Mouse (Mus musculus) neural tube, embryonic 12.5 days (tissue): ENCODE results near the gene Gm17604. TPM values are rescaled to one million over a fixed set of nuclear protein-coding genes. Genes with fewer than 3 reads are reported as not detected.

ENCODE experiments used
- ATAC-seq: fragments of 200-750 bp; cut with Nextera tagmentation; 2 replicates; pipeline ENCODE4 v1.8.0; 2017; ENCODE audit warnings: low read depth, mild to moderate bottlenecking, moderate TSS enrichment, moderate library complexity; ENCODE audit not compliant: low FRiP score
- H3K27ac ChIP-seq: fragments of 300-500 bp; sonication (generic); 2 replicates; pipeline ENCODE4 v1.5.1; 2016
- H3K27me3 ChIP-seq: fragments of 300-500 bp; sonication (generic); replicated peaks from 2 replicates; pipeline ENCODE4 v1.6.1; 2016; ENCODE audit warnings: mild to moderate bottlenecking
- H3K36me3 ChIP-seq: fragments of 300-500 bp; sonication (generic); 2 replicates; pipeline ENCODE4 v1.6.1; 2016; ENCODE audit warnings: mild to moderate bottlenecking
- H3K4me1 ChIP-seq: fragments of 300-500 bp; sonication (generic); 2 replicates; pipeline ENCODE4 v1.6.1; 2016
- H3K4me2 ChIP-seq: fragments of 300-500 bp; sonication (generic); replicated peaks from 2 replicates; pipeline ENCODE4 v1.6.1; 2016; ENCODE audit warnings: mild to moderate bottlenecking
- H3K4me3 ChIP-seq: fragments of 300-500 bp; sonication (generic); 2 replicates; pipeline ENCODE4 v1.5.1; 2016
- H3K9ac ChIP-seq: fragments of 300-500 bp; sonication (generic); 2 replicates; pipeline ENCODE4 v1.6.1; 2016; ENCODE audit warnings: mild to moderate bottlenecking
- H3K9me3 ChIP-seq: fragments of 300-500 bp; sonication (generic); 2 replicates; pipeline ENCODE4 v1.6.1; 2016; ENCODE audit warnings: mild to moderate bottlenecking
- WGBS: fragments of 180-500 bp; shearing (Covaris S2); methylation state at CpG from one replicate; pipeline ENCODE4 v1.1.7; 2016; 5-methylcytosine and 5-hydroxymethylcytosine counted together
- polyA plus RNA-seq: library from polyadenylated mRNA; unstranded; fragments of >200 nt; fragmentation: Nextera tagmentation; extraction: Ambion mirVana; gene quantifications from 2 replicates; pipeline ENCODE4 v1.2.1, GENCODE M21; 2016

Gene Gm17604
- polyA plus RNA-seq = not detected in 2 replicates

DNA sequence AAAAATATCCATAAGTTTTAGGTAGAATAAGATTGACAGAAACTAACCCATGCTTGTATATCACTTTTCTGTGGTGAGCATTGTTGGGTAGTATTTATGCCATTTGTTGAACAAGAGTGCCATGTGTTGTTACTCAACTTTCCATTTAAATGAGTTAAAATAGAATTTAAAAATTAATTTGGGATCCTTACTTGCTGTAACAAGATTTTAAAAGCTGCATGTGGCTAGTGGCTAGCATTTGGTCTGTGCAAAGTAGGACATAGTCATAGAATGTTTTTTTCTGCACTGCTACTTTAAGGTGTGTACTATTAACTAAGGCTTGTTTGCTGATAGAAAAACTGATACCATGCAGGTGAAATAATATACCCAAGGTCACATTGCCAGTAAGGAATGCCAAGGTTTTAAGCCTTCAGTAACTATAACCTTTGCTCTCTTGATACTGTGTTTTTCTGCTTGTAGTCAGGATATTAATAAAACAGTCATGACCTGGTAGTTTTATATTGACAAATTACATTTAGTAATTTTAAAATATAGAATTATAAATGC, at the start of gene Gm17604:
Gene Gm17604 (minus strand): TSS at position 51 of the 546 bp plus-strand sequence.
- Histone ChIP-seq H3K9ac (no peak within 1 kb of the TSS), H3K27me3 (no peaks in the 10 kb centered on the region), H3K36me3 (no peaks in the 10 kb centered on the region), H3K4me2 (no peak within 1 kb of the TSS), H3K4me3 (no peak within 1 kb of the TSS), H3K4me1 (no peaks in the 10 kb centered on the region), H3K27ac (no peak within 1 kb of the TSS), H3K9me3 (no peaks in the 10 kb centered on the region)
- ATAC-seq = no peak

DNA sequence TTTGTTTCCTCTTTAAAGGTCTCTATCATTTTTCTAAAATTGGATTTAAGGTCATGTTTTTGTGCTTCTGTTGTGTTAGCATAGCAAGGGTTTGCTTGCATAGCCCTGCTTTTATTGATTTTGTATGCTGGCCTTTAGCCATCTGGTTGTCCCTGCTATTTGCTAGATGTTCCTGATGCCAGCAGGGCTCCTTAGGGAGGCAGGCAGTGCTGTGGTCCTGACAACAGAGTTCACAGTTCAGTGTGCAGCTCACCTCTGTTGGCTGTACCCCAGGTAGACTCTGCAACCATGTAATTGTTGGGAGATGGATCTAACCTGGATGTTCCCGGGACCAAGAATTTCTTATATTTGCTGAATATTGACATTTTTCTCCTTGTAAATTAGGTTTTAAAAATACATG, 45.3 kb upstream of the Gm17604 start:
- no peaks in the 10 kb centered on the region for H3K27me3 ChIP-seq
- no peak overlapping the region for H3K4me3 ChIP-seq
- H3K36me3 ChIP-seq = no peaks in the 10 kb centered on the region
- H3K9me3 ChIP-seq = no peaks in the 10 kb centered on the region
- WGBS = 92% methylated on average over 1 of the region's 1 CpGs
- no peak overlapping the region for H3K9ac ChIP-seq
- H3K27ac ChIP-seq = no peak overlapping the region
- H3K4me1 ChIP-seq = no peaks in the 10 kb centered on the region
- no peak overlapping the region for H3K4me2 ChIP-seq
- ATAC-seq = no peak

DNA sequence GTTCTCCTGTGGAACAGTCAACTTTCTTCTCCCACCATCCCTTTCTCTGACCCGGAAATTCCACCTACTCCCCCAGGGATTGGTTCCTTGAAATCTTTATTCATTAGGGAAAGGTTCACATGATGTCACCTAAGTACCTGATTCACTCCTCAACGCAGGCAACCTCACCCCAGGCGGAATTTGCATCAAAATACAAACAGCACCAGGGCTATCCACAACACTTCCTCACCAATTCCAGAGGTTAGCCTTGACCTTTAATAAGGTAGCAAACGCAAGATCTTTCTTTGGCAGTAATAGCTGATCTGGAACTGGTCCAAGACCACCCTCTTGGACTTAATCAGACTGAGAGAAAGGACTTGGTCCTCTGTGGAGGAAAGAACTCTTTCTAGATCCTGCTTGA, 1.5 kb downstream of the Gm17604 start:
- H3K9ac ChIP-seq = no peak overlapping the region
- no peaks in the 10 kb centered on the region for H3K27me3 ChIP-seq
- no peak overlapping the region for H3K27ac ChIP-seq
- no peaks in the 10 kb centered on the region for H3K36me3 ChIP-seq
- H3K9me3 ChIP-seq = no peaks in the 10 kb centered on the region
- H3K4me2 ChIP-seq = no peak overlapping the region
- WGBS = 43% methylated on average over 4 of the region's 4 CpGs
- H3K4me3 ChIP-seq = no peak overlapping the region
- ATAC-seq = no peak
- no peaks in the 10 kb centered on the region for H3K4me1 ChIP-seq

DNA sequence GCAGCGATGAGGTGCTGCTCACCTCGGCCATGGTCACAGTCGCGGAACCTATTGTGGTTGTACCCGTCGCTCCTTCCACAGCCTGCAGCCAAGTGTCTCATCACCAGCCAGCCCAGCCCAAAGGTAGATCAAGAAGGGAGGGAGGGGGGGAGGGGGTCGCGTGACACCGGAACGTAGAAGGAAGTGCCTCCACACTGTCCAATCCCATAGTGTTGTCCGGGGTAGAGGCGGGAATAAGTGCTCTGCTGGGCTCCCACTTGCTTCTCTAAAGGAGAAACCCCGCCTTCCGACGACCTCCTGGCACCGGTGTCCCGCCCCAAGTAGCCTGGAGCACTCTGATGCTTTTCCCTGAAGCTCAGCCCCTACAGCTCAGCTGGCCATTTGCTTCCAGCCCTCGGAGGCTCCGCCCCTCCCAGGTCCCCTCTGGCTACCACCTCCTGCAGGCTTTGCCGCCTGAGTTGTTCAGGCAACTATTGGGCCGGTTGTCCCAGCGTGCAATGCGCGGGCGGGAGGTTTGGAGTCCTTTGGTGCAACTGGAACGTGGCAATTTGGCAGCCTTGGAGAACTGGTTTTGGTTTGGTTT, 24.3 kb downstream of the Gm17604 start, which contains the start of the genes Mospd2 and Fancb:
Gene Mospd2 (minus strand): TSS at position 183 of the 583 bp plus-strand sequence.
Gene Fancb (plus strand): TSS at position 400 of the 583 bp plus-strand sequence.
- Histone ChIP-seq H3K9ac (peak within 1 kb of the TSS; percentile 47; the same call in 1 of the 2 replicates), H3K36me3 (no peaks in the 10 kb centered on the region), H3K27me3 (no peaks in the 10 kb centered on the region), H3K4me2 (peak within 1 kb of the TSS; percentile 56), H3K4me1 (0 out of 2 replicates have a peak, but pooled peaks cover 4% of the 10 kb centered on the region), H3K9me3 (no peaks in the 10 kb centered on the region), H3K4me3 (peak within 1 kb of the TSS; percentile 52), H3K27ac (no peak within 1 kb of the TSS)
- ATAC-seq = peak; percentile 100
- WGBS = 11% methylated on average over 25 of the region's 26 CpGs

DNA sequence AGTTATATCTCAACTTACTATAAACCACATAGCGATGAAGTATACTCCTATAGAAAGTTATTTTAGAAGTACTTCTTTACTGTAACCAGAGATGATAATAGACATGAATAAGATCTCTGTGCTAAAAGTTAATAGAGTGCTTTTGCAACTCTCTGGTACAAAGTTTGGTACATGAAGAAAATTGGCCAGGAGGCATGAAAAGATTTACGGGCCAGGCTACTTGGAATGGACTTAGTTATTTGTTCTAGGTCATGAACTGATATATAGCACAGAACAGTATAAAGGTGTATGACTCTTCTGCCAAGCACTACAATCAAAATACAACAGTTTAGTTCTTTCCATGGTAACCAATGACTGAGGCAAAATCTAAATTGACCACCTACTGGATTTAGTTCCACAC, 25.8 kb downstream of the Gm17604 start:
- Histone ChIP-seq H3K4me2 (peak overlapping the region; percentile 56), H3K27me3 (no peaks in the 10 kb centered on the region), H3K4me1 (0 out of 2 replicates have a peak, but pooled peaks cover 4% of the 10 kb centered on the region), H3K4me3 (no peak overlapping the region), H3K9ac (no peak overlapping the region), H3K27ac (no peak overlapping the region), H3K36me3 (no peaks in the 10 kb centered on the region), H3K9me3 (no peaks in the 10 kb centered on the region)
- no peak for ATAC-seq
- 96% methylated on average over 2 of the region's 2 CpGs for WGBS

DNA sequence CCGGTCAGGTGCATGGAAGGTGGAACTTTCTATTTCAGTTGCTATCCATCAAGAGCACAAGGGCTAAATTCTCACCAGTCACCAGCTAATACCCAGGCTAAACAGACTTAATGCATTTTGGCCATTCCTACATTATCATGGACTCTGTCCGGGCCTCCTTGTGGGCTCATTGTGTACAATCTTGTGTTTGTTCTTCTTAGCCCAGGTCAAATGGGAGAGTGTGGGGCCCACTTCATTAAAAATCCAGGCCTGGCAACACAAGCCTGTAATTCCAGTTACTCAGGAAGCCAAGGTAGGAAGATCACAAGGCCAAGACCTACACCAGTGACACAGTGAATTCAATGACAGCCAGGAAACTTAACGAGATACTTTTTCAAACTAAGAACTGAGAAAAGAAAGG, 33.4 kb downstream of the Gm17604 start:
- Histone ChIP-seq H3K27ac (no peak overlapping the region), H3K9me3 (no peaks in the 10 kb centered on the region), H3K36me3 (no peaks in the 10 kb centered on the region), H3K27me3 (no peaks in the 10 kb centered on the region), H3K9ac (no peak overlapping the region), H3K4me1 (no peaks in the 10 kb centered on the region), H3K4me3 (no peak overlapping the region), H3K4me2 (no peak overlapping the region)
- ATAC-seq = no peak
- 85% methylated on average over 3 of the region's 3 CpGs for WGBS

DNA sequence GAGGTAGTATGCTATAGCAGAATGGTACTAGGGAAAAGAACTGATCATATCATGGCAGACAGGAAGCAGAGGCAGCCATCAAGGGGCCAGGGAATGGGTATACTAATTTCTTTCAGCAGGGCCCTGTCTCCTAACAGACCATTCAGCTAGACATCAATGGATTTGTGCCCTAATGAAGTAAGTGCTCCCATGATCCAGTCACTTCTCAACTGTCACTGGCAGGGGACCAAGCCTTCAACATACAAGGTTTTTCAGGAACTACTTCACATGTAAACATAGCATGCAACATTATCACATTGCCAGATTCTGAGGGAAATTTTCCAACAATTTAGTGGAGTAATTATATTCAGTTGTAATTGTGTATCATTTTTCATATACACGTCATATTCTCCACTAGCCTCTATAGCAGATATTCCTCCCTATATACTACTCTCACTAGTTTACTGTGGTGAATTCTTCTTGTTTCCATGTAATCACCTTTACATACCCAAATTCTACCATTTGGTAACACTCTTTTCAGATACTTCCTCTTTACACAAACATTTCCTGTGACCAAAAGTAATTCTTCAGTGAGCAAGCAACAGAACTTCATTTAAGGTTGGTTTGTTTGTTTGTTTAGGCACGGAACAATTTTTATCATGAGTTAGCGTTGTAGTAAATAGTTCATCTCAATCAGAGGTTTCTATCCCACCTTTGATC, 38.7 kb downstream of the Gm17604 start:
- Histone ChIP-seq H3K4me1 (no peaks in the 10 kb centered on the region), H3K9me3 (no peaks in the 10 kb centered on the region), H3K27me3 (no peaks in the 10 kb centered on the region), H3K27ac (no peak overlapping the region), H3K4me2 (no peak overlapping the region), H3K9ac (no peak overlapping the region), H3K4me3 (no peak overlapping the region), H3K36me3 (no peaks in the 10 kb centered on the region)
- no peak for ATAC-seq
- WGBS = 88% methylated on average over 3 of the region's 3 CpGs

Other genes starting within 250 kb of the Gm17604 start
- gene Mospd2, start 24.5 kb downstream of the Gm17604 start, polyA plus RNA-seq = 17.3 and 17.6 TPM in 2 replicates
- gene Fancb, start 24.2 kb downstream of the Gm17604 start, polyA plus RNA-seq = 6.5 and 7.0 TPM in 2 replicates